Mouse (Mus musculus) hindbrain, embryonic 12.5 days (tissue): ENCODE measurements around the gene Lipc. TPM values are rescaled to one million over a fixed set of nuclear protein-coding genes. Genes with fewer than 3 reads are reported as not detected.
"Not testable (repeated sequence)": the region's sequence is repeated elsewhere in the genome, so short reads cannot be mapped to it uniquely, and the experiment has no call there.

ENCODE experiments used
- ATAC-seq: fragments of 200-750 bp; cut with Nextera tagmentation; 2 replicates; pipeline ENCODE4 v1.8.0; 2017; ENCODE audit warnings: moderate TSS enrichment; ENCODE audit not compliant: low FRiP score
- H3K27ac ChIP-seq: fragments of 300-500 bp; sonication (generic); 2 replicates; pipeline ENCODE4 v1.5.1; 2016; ENCODE audit warnings: mild to moderate bottlenecking
- H3K27me3 ChIP-seq: fragments of 300-500 bp; sonication (generic); 2 replicates; pipeline ENCODE4 v1.6.1; 2016; ENCODE audit warnings: mild to moderate bottlenecking
- H3K36me3 ChIP-seq: fragments of 300-500 bp; sonication (generic); 2 replicates; pipeline ENCODE4 v1.6.1; 2016; ENCODE audit warnings: mild to moderate bottlenecking
- H3K4me1 ChIP-seq: fragments of 300-500 bp; sonication (generic); 2 replicates; pipeline ENCODE4 v1.6.1; 2016
- H3K4me2 ChIP-seq: fragments of 300-500 bp; sonication (generic); replicated peaks from 2 replicates; pipeline ENCODE4 v1.6.1; 2016; ENCODE audit warnings: mild to moderate bottlenecking
- H3K4me3 ChIP-seq: fragments of 300-500 bp; sonication (generic); 2 replicates; pipeline ENCODE4 v1.5.1; 2016; ENCODE audit warnings: mild to moderate bottlenecking
- H3K9ac ChIP-seq: fragments of 300-500 bp; sonication (generic); 2 replicates; pipeline ENCODE4 v1.6.1; 2016; ENCODE audit warnings: mild to moderate bottlenecking, moderate library complexity
- H3K9me3 ChIP-seq: fragments of 300-500 bp; sonication (generic); replicated peaks from 2 replicates; pipeline ENCODE4 v1.6.1; 2016; ENCODE audit warnings: mild to moderate bottlenecking
- WGBS: fragments of 180-500 bp; shearing (Covaris S2); methylation state at CpG from one replicate; pipeline ENCODE4 v1.1.7; 2016; 5-methylcytosine and 5-hydroxymethylcytosine counted together
- polyA plus RNA-seq: library from polyadenylated mRNA; unstranded; fragments of >200 nt; fragmentation: Nextera tagmentation; extraction: Ambion mirVana; gene quantifications from 2 replicates; pipeline ENCODE4 v1.2.1, GENCODE M21; 2016

Lipc gene
- polyA plus RNA-seq, 1 experiment from 2014 or later = 0.70 TPM

DNA sequence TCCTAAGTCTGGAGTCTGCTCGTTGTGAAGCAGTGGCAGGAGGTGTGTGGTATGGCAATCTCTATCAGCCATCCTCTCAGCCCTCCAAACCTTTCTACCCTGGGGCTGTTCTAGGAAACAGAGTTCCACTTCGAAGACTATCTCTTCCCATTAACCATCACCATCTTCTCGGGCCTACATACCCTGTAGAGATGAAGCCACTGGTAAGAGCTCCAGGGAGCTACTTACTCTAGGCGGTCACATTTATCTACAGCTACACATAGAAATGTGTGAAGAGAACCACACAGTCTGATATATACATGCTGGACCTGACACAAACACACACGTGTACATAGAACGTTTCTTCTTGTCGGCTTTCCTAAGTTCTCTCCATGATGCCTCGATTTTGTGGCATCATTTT lies 79.4 kb downstream of the Lipc start:
- no peaks in the 10 kb centered on the region for H3K4me1 ChIP-seq
- H3K27me3 ChIP-seq = no peaks in the 10 kb centered on the region
- H3K4me3 ChIP-seq = no peak overlapping the region
- H3K27ac ChIP-seq = no peak overlapping the region
- no peak for ATAC-seq
- no peak overlapping the region for H3K4me2 ChIP-seq
- WGBS = 85% methylated on average over 8 of the region's 8 CpGs
- no peaks in the 10 kb centered on the region for H3K36me3 ChIP-seq
- H3K9me3 ChIP-seq = no peaks in the 10 kb centered on the region
- H3K9ac ChIP-seq = no peak overlapping the region

DNA sequence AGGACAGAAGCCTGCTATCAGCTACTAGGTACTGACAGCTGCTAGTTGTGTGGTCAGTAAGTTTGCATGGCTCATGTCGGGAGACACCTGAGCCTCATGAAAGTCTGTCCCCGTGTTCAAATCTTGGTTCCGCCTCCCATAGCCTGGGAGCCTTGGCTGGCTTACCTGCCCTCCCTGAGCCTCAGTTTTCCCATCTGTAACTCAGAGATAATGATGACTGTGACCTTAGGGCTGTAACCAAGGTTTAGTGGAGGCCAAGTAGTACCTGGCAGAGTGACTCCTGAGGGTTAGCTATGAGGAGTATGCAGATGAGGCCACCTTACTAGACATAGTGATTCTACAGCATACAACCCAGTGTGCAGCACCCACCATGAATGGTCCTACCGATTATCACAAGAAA lies 81.7 kb downstream of the Lipc start:
- no peak overlapping the region for H3K27ac ChIP-seq

DNA sequence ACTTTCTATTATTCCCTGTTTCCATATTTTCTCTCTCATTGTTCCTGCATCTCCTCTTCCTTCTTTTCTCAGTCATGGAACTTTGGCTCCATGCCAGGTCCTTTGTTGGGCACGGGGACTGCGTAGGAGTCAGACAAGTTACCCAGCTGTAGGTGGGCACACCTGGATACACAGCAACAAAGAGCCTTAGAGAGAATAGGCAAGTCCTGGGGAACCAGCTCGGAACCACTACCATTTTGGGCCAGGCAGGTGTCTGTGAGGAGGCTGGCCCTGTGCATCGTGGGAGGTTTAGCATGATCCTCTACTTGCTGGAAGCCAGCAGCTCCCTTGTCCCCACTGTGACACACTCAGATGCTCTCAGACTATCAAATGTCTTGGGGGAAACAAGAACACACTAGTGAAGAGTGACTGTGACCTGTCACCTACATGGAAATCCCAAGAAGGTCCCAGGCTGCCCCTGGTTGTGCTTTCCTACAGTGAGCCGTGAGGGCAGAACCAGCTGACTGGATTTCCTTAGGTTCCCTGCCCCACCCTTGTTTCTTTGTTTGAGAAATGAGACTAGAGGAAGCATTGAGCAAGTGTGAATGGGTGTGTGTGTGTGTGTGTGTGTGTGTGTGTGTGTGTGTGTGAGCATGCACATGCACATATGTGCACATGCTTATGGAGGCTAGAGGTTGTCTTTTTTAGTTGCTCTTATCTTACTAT lies 82.7 kb downstream of the Lipc start:
- no peaks in the 10 kb centered on the region for H3K36me3 ChIP-seq
- H3K9ac ChIP-seq = no peak overlapping the region
- H3K27me3 ChIP-seq = no peaks in the 10 kb centered on the region
- H3K9me3 ChIP-seq = no peaks in the 10 kb centered on the region
- no peak overlapping the region for H3K27ac ChIP-seq
- no peak overlapping the region for H3K4me2 ChIP-seq
- H3K4me3 ChIP-seq = no peak overlapping the region
- H3K4me1 ChIP-seq = no peaks in the 10 kb centered on the region
- ATAC-seq = no peak
- 80% methylated on average over 5 of the region's 5 CpGs for WGBS

More for the DNA sequence above, 81.7 kb downstream of the Lipc start:
- H3K9me3 ChIP-seq = no peaks in the 10 kb centered on the region
- no peak overlapping the region for H3K4me2 ChIP-seq
- no peaks in the 10 kb centered on the region for H3K36me3 ChIP-seq
- ATAC-seq = no peak
- no peak overlapping the region for H3K9ac ChIP-seq
- no peak overlapping the region for H3K4me3 ChIP-seq
- H3K27me3 ChIP-seq = no peaks in the 10 kb centered on the region
- WGBS = 98% methylated on average over 4 of the region's 4 CpGs
- no peaks in the 10 kb centered on the region for H3K4me1 ChIP-seq

DNA sequence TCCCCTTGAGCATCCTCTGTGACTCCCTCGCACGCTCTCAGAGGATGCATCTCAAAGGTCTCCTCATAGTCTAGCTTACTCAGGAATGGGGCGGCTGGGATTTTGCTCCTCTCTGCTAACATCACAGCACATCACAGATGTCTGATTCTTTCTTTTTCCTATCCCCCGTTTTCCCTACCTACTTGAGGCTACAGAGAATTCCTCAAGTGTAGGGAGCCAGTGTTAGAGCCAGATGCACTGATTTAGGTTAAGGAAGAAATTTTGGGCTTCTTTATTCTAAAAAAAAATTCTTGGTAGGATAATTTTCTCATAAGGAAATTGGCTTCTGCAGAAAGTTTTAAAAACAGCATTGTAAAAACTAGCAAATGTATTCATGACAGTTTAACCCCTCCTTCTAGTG lies 84.6 kb downstream of the Lipc start:
- no peak overlapping the region for H3K27ac ChIP-seq
- no peak overlapping the region for H3K4me2 ChIP-seq
- H3K36me3 ChIP-seq = no peaks in the 10 kb centered on the region
- ATAC-seq = no peak
- no peak overlapping the region for H3K9ac ChIP-seq
- 87% methylated on average over 4 of the region's 4 CpGs for WGBS
- no peaks in the 10 kb centered on the region for H3K9me3 ChIP-seq
- H3K27me3 ChIP-seq = no peaks in the 10 kb centered on the region
- H3K4me3 ChIP-seq = no peak overlapping the region
- H3K4me1 ChIP-seq = peaks cover 4% of the 10 kb centered on the region; the same call in 1 of the 2 replicates

DNA sequence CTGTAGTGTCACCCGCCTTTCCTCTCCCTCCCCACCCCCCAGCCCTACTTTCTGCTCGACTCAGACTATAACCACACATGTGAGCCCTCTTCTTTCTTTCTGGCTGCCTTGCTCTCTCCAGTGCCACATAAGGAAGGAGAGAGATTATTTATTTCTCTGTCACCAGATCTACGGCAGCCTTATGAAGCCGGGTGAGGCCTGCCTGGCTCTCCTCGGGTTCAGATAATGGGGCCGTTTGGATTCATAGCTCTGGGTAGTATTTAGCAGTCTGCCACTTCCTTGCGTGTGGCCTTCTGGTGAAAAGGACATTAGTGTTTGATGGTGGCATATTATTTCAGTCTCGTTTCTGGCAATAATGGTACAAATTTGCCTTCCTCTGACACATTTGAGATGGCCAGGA lies 88.0 kb downstream of the Lipc start:
- no peak overlapping the region for H3K4me2 ChIP-seq
- H3K27ac ChIP-seq = no peak overlapping the region
- peaks cover 4% of the 10 kb centered on the region; the same call in 1 of the 2 replicates for H3K4me1 ChIP-seq
- H3K9me3 ChIP-seq = no peaks in the 10 kb centered on the region
- ATAC-seq = no peak
- H3K36me3 ChIP-seq = no peaks in the 10 kb centered on the region
- H3K4me3 ChIP-seq = no peak overlapping the region
- H3K9ac ChIP-seq = no peak overlapping the region
- 69% methylated on average over 8 of the region's 8 CpGs for WGBS
- no peaks in the 10 kb centered on the region for H3K27me3 ChIP-seq

DNA sequence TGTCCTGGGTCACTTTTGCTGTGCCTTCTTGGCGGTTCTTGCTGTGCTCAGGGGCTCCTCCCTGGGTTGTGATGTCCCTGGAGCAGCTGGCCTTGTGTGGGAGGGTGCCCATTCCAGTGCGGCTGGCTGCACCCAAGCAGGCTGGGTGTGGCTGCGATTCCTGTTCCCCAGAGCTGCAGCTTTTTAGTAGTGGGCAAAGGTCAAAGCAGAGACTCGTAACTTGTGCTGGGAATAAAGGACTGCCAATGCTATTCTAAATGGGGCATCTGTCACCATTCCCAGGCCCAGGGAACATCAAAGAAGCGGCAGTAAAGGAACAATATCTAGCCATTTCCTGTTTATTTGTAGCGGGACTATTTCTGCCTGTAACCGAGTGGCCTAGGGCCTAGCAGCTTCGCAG lies 88.7 kb downstream of the Lipc start:
- H3K9ac ChIP-seq = no peak overlapping the region
- H3K4me2 ChIP-seq = no peak overlapping the region
- no peak overlapping the region for H3K4me3 ChIP-seq
- H3K4me1 ChIP-seq = peaks cover 4% of the 10 kb centered on the region; the same call in 1 of the 2 replicates
- H3K36me3 ChIP-seq = no peaks in the 10 kb centered on the region
- H3K27ac ChIP-seq = peak overlapping the region; percentile 12; the same call in 1 of the 2 replicates
- no peak for ATAC-seq
- 19% methylated on average over 8 of the region's 8 CpGs for WGBS
- no peaks in the 10 kb centered on the region for H3K27me3 ChIP-seq
- H3K9me3 ChIP-seq = no peaks in the 10 kb centered on the region

DNA sequence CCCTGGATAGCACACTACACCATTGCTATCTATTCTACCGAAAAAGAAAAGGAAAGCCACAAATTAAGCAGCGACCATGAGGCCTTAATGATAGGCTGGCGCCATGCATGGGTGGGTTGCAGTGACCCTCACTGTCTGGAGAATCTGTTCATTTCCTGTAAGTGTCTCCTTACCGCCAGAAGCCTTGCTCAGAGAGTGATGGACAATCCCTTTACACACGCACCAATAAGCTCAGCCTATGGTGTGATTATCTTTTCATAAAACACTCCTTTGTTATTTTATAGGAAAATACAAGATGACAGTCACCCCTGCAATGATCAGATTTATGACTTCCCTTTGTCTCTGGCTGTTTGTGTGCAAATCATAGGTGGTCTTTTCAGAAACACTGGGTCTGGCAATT lies 92.8 kb downstream of the Lipc start:
- peaks cover 4% of the 10 kb centered on the region; the same call in 1 of the 2 replicates for H3K4me1 ChIP-seq

DNA sequence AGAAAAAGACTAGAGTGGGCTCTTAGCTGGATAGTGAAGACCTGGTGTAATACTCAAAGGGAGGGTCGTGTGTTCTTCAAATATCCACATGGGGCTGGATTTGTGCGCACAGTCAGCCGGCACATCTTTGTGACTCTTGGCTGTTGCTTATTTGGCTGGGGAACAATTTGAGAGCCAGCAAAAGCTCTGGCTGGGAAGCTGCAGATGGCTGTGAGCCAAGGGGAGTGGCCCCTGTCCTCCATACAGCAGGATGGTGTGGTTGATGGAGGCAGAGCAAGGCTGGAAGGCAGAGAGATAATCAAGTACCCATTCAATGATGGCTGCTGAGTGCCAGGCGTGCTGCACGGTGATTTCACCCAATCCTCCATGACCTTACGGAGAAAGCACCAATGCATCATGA lies 96.2 kb downstream of the Lipc start:
- Histone ChIP-seq H3K27ac (no peak overlapping the region), H3K4me1 (0 out of 2 replicates have a peak, but pooled peaks cover 5% of the 10 kb centered on the region), H3K4me3 (no peak overlapping the region), H3K4me2 (no peak overlapping the region), H3K9ac (no peak overlapping the region), H3K9me3 (no peaks in the 10 kb centered on the region), H3K36me3 (no peaks in the 10 kb centered on the region), H3K27me3 (no peaks in the 10 kb centered on the region)
- ATAC-seq = no peak
- 86% methylated on average over 6 of the region's 6 CpGs for WGBS

More for the DNA sequence above, 92.8 kb downstream of the Lipc start:
- no peak for ATAC-seq
- Histone ChIP-seq H3K9ac (no peak overlapping the region), H3K9me3 (no peaks in the 10 kb centered on the region), H3K27ac (no peak overlapping the region), H3K36me3 (no peaks in the 10 kb centered on the region), H3K4me3 (no peak overlapping the region), H3K27me3 (no peaks in the 10 kb centered on the region), H3K4me2 (no peak overlapping the region)
- 69% methylated on average over 5 of the region's 5 CpGs for WGBS

DNA sequence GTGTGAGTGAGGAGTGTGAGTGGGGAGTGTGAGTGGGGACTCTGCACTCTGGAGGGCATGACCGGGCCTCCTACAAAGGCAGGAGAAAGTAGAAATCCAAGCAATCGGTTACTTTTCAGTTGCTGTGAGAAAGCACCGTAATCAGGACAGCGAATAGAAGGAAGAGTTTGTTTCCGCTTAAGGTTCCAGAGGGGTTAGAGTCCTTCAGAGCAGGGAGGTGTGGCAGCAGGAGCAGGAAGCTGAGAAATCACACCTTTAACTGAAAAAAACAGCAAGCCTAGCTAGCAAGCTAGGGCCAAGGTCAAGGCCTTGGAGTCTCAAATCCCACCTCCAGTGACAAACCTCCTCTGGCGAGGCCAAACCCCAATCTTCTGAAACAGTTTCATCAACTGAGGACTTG lies 97.1 kb downstream of the Lipc start:
- Histone ChIP-seq H3K4me2 (no peak overlapping the region), H3K9ac (no peak overlapping the region), H3K27ac (no peak overlapping the region), H3K36me3 (no peaks in the 10 kb centered on the region), H3K4me1 (0 out of 2 replicates have a peak, but pooled peaks cover 5% of the 10 kb centered on the region), H3K27me3 (no peaks in the 10 kb centered on the region), H3K4me3 (no peak overlapping the region), H3K9me3 (no peaks in the 10 kb centered on the region)
- no peak for ATAC-seq
- WGBS = 73% methylated on average over 6 of the region's 6 CpGs

DNA sequence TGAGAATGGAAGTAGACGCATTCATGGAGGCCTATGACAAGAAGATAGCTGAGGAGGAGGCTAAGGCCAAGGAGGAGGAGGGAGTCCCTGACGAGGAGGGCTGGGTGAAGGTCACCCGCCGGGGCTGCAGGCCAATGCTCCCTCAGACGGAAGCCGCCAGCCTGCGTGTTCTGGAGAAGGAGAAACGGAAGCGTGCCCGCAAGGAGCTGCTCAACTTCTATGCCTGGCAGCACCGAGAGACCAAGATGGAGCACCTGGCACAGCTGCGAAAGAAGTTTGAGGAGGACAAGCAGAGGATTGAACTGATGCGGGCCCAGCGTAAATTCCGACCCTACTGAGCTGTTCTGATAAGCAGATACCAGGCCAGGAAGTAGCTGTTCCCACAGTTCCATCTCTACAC lies 98.9 kb downstream of the Lipc start:
- H3K27ac ChIP-seq, H3K9ac ChIP-seq, H3K27me3 ChIP-seq, H3K9me3 ChIP-seq, H3K4me3 ChIP-seq, ATAC-seq, H3K4me1 ChIP-seq, H3K4me2 ChIP-seq, H3K36me3 ChIP-seq: not testable (repeated sequence)
- 88% methylated on average over 15 of the region's 15 CpGs for WGBS

DNA sequence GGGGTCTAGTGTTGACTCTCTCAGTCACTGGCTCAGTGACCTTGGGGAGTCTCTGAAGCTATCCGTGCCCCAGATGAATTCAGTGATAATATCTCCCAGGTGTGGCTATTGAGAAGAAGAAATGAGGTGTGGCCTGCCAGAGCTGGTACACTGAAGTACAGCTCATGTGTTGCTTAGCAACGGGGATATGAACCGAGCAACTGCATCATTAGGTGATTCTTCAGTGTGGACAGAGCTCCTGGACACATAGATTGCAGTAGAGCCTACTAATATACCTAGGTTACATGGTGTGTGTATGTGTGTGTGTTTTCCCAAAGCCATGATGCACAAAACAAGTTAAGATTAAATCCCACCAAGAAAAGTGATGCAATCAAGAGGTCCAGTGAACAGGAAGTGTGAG lies 100.5 kb downstream of the Lipc start:
- no peak overlapping the region for H3K9ac ChIP-seq
- H3K36me3 ChIP-seq = no peaks in the 10 kb centered on the region
- H3K4me2 ChIP-seq = no peak overlapping the region
- no peak overlapping the region for H3K27ac ChIP-seq
- no peaks in the 10 kb centered on the region for H3K27me3 ChIP-seq
- no peaks in the 10 kb centered on the region for H3K9me3 ChIP-seq
- no peak overlapping the region for H3K4me3 ChIP-seq
- H3K4me1 ChIP-seq = peaks cover 5% of the 10 kb centered on the region; the same call in 1 of the 2 replicates
- 69% methylated on average over 3 of the region's 3 CpGs for WGBS
- ATAC-seq = no peak

DNA sequence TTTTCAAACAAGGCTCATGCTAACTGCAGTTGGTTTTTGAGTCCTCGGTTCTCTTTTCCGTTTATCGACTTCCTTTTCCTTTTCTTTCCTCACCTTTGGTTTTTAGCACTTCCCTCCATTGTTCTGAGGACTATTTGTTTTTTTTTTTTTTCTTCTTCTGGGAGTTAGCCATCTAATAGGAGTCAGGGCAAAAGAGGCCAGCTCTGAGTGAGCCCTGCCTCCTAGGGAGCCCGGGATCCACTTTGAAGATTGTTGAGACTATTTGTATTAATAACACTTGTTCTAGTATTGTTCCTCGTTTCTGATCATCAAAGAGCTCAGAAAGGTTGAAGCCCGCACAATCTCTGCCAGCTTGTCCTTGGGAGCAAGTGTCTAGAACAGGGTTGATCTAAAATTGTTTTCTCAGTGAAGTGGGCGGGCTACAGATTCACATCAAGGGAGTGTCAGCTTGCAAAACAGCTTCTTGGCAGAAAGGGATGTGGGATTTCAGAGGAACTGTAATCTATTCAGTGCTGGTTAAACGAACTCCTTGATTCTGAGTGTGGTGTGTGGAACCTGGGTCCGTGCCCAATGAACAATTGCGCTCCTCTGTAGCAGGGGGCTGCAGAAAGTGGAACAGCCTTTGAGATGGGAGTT lies 103.8 kb downstream of the Lipc start:
- H3K9me3 ChIP-seq = no peaks in the 10 kb centered on the region
- no peak overlapping the region for H3K9ac ChIP-seq
- ATAC-seq = no peak
- peaks cover 5% of the 10 kb centered on the region; the same call in 1 of the 2 replicates for H3K4me1 ChIP-seq
- H3K27me3 ChIP-seq = no peaks in the 10 kb centered on the region
- H3K4me3 ChIP-seq = no peak overlapping the region
- 60% methylated on average over 10 of the region's 10 CpGs for WGBS
- no peaks in the 10 kb centered on the region for H3K36me3 ChIP-seq
- no peak overlapping the region for H3K27ac ChIP-seq
- no peak overlapping the region for H3K4me2 ChIP-seq

DNA sequence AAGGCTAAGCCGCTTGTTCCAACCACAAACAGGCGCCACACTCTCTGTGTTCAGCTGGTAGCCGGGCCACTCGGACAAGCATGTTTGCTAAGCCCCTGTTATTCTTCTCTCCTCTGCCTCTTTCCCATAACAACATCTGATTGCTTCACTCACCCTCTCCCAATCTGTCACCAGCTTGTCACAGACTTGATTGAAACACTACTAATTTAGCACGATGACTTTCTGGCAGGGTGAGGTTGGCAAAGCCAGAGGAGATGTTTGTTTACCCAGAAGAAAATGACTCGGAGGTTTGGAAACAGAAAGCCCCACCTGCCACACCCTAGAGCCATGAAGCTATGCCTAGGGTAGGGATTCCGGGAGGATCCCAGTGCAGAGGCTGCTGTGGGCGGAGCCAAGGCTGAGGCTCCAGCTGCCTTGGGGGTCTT lies 104.4 kb downstream of the Lipc start:
- 47% methylated on average over 8 of the region's 8 CpGs for WGBS
- no peak overlapping the region for H3K27ac ChIP-seq
- no peaks in the 10 kb centered on the region for H3K36me3 ChIP-seq
- H3K4me1 ChIP-seq = peaks cover 5% of the 10 kb centered on the region; the same call in 1 of the 2 replicates
- H3K9ac ChIP-seq = no peak overlapping the region
- no peak overlapping the region for H3K4me3 ChIP-seq
- H3K27me3 ChIP-seq = no peaks in the 10 kb centered on the region
- ATAC-seq = no peak
- no peak overlapping the region for H3K4me2 ChIP-seq
- no peaks in the 10 kb centered on the region for H3K9me3 ChIP-seq
